Mouse (Mus musculus): Measurements from ENCODE around the gene Dzip1.

Dzip1 gene

DNA sequence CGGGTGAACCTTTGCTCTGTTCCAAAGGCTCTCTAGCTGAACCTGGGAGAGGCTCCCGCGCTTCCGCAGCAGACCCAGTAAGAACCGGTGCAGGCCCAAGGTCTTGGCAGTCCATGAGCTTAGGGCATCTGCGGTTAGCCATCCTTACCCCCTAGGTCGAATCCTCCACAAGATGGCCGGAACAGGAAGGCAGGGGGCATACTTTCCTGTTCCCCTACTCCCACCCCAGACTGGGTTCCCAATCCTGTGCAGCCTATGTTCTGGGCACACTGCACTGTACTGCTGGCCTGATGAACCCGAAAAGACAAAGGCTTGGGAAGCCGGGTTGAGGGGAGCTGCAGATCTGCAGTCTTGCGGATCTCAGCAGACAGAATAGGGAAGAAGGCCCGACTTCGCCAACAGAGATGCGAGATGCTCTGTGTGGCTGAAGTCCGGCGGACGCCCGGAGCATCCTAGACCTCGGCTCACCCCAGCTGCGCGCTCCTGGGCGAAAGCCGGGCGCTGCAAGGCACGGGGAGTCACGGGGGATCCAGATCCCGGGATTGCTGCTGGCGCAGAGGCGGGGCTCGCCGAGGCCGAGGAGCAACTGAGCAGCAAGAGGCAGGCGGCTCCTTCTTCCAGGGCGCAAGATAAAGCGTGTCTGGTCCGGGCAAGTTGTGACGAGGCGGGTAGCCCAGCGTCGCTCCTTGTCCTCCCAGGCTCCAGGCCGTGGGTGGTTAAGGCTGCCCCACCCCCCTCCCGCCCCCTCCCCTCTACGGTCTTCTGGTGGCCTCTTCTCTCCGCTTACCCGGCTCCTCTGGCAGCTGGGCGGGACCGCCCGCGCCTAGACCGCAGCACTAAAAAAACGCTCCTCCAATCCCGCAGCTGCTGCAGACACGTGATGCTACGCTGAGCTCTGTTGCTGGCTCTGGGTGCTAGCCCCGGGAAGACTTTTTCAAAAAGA lies at the start of gene Dzip1:
Gene Dzip1 (minus strand): TSS at position 788 of the 943 bp plus-strand sequence.
- peak; percentile 77 for DNase-seq

DNA sequence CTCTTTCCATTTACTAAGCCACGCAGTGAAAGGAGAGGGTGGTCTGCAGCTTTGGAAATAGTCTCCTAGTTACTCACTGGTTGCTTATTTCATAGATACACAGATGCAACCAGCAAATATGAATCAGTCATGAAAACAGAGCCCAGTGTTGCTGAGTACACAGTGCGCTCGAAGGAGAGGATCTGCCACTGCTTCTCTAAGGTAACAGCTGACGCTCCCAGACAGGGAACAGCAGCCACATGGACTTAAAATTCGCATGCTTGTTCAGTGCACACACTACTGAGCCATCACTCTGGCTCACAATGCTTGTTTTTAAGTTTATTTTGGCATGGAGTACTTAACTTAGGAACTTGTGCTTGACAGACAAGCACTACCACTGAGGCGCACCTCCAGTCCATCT lies 47.0 kb upstream of the Dzip1 start:
- DNase-seq, result no peak

DNA sequence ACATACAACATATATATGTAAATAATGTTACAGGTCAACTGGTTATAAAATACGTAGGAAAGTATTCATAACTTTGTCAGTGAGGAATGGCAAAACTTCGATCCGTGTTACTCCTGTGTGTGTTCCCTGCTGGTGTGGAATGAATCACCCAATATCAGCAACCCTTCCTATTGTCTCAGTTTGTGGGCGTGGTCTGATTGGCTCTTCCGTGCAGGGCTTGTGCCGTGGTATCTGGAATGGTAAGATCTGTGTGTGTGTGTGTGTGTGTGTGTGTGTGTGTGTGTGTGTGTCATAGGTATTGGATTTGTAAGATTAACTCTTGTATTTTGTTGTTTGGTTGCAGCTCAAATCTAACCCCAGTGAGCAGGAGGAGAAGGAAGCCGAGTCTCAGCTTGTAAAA lies 42.4 kb upstream of the Dzip1 start:
- DNase-seq, result no peak

DNA sequence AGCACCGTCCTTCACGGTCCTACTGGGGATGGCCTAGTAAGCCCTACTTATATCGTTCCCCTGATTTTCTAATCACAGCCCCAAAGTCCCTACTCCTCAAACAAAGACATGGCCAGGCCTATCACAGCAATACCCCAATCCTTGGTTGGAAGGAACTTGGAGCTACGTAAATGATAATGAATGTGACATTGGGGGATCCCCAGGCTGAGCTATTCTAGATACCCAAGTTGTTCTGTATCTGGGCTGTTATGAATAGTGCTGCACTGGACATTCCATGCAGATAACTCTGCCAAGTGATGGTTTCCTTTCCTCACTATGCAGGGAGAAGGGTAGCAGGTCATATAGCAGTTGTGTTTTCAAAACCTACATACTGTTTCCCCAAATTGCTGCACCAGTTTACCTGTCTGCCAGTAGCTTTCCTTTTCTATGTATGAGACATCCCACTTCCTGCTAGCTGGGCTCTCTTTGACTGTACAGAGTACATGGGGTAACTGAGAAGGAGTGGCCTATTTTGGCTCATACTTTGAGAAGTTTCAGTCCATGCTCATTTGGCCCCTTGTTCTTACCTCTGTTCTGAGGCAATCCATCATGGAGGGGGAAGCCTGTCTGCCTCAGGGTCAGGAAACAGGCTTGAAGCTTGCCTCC lies 40.2 kb upstream of the Dzip1 start:
- DNase-seq, result no peak

DNA sequence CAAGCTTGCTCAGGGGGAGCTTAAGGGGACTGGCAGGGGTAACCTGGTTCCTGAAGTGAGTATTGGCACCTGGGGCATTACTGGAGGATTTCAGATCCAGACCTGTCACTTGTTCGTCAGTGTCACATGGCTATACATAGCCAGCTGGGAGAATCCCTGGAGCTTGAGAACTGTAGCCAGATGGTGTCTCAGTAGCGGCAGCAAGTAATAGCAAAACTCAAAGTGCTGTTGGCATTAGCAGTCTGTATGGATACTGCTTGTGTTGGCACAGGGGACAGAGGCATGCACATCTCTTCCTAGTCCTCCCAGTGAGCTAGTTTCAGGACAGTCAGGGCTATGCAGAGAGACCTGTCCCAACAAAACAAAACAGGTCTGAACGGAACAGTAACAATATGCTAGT lies 32.8 kb upstream of the Dzip1 start:
- no peak for DNase-seq

DNA sequence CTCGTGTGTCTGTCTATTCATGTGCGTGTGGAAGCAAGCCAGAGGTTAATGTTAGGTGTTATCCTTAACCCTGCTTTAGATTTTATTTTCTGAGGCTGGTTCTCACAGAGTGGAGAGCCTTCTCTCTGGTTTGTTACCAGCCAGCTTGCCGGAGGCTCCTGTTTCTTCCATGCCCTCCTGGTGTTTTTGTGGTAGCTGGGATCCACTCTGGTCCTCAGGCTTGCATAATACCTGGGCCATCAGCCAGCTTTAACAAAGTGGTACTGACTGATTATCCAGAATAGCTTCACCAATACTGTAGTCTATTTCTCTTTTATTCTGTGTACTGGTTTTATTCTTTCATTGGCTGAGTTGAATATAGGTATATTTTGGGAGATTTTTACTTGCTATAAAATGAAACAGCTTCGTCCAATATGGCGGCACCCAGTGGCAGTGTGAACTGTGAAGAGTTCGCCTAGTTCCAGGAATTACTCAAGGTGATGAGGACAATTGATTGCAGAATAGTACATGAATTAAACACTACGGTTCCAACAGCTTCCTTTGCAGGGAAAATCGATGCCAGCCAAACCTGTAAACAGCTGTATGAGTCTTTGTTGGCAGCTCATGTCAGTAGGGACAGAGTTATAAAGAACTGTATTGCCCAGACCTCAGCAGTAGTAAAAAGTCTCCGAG lies 26.8 kb upstream of the Dzip1 start:
- no peak for DNase-seq

DNA sequence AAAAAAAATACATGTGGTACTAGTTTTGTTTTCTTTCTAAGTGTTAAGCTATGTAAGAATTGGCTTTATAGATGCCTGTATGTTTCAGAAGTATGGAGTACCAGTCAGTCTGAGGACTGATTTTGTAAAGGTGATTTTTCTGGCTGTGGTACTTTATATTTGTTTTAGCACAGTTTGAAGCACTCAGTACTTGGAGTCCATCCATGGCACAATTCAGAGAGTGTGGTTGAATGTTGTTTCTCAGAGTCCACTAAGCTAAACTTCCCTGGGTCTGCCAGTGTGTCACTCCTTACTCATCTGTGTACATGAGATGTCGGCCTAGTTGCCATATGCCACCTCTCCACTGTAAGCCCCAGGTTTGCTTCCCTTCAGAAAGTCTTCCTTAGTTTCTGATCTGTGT lies 23.6 kb upstream of the Dzip1 start:
- no peak for DNase-seq

DNA sequence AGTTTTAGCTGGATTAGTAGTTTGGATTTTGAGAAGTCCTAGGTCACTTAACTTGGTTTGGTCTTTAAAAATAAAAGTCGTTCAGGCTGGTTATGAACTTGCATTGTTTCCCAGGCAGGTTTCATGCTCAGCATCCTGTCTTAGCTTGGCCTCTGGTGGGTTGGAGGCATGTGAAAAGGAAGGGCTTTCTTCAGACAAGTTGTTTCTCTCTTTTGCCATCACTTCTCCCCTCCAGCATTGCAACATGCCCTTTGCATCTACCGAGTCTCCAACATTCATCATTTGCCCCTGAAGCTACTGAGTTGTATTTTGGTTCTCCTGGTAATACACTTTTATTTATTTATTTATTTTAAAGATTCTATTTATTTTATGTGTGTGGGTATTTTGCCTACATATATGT lies 19.4 kb upstream of the Dzip1 start:
- DNase-seq, result no peak

DNA sequence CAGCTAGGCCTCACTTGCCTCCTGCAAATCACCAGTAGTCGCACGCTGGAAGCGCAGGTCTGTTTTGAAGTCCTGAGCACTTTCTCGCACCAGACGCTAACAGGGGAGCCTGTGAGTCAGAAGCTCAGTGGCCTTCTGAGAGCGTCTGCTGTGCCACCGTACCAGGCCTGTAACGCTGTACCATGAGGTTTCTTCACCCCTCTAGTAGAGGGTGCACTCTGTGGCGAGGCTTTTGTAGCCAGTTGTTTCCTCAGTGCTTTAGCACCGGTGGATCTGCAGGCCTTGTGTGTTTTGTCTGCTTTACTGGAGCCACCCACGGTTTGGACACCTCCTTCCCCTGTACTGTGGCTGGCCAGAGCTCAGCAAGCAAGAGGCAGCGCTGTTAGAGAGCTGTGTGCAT lies 16.8 kb upstream of the Dzip1 start:
- no peak for DNase-seq

DNA sequence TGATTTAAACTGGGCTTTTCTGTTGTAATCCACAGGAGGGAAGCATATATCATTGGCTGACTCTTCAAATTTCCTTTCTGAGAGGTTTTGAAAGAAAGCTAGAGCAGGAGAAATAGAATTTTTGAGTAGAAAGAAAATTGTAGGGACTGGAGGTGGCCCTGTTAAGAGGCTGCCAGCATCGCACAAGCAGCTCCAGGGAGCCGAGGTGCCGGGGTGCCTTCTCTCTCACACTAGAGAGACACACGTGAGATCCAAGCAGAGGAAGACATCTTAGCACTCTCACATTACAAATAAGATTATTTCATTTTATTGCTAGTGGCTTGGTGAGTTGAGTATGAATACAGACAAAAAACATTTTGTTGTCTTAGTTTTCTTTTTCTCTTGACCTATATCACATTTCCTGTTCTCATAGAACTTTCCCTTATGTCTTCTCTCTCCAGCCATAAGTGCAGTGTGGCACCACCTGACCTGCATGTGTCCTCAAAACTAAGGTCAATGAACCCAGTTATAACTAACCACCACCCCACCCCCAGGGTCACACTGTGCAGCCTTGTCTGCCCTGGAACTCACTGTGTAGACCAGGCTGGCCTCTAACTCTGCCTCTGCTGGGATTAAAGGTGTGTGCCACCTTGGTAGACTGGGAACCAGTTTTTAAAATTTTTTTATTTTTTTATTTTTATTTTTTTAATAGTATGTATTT lies 15.7 kb upstream of the Dzip1 start:
- no peak for DNase-seq

DNA sequence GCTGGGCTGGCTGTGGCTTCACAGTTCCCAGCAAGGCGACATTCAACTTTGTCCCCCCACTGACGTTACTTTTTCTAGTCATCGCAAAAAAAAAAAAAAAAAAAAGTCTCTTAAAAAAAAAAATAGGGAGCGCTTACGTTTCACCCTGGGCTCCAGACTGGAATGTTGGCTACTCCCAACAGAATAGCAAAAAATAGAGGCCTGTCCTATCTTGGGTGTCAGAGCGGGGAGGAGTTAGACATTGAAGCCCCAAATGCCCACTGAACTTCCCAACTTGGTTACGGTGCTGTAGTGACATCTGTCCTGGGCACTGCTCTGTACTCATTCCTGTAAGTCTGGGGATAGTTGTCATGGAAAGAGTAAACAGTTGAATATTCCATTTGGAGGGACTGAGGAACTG lies 13.3 kb upstream of the Dzip1 start:
- no peak for DNase-seq

DNA sequence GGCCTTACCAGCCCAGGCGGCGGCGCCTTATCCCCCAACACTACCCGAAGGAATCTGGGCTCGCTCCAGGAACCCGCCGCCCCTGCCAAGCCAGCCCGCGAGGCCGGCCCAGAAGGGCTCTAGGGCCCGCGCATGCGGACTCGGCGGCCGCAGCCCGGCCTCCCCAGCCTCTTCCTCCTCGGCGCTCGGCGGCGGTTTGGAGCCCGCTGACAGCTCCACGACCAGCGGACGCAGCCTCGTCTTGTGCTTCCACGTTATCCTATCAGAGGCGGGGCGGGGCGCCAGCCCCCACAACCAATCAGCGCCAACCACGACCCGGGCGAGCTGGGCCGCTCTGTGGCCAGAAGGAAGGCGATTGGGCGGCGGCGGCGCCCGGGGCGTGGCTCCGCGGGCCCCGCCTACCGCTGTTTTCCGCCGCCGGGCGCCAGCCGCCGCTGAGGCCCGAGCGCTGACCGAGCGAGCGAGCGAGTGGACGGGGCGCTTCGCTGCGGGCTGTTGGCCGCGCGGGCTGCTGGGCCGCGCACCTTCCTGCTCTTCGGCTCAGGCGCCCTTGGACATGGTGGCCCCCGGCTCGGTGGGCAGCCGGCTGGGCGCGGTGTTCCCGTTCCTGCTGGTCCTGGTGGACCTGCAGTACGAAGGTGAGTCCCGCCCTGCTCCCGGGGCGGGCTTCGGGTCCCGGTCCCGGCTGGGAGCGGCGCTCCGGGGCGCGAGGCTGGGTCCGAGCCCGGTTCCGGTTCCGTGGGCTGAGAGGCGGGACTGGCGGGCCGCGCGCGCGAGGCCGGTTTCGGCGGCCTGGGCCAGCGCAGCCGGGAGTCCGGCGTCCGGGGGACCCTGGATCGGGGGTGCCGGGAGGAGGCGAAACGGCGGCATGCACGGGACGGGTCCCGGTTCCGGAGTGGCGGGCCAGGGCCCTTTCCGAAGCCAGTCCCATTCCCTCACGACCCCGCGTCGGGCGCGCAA lies 12.6 kb upstream of the Dzip1 start, which contains the start of gene Dnajc3:
Gene Dnajc3 (plus strand): TSS at position 444 of the 960 bp plus-strand sequence.
- DNase-seq, result peak; percentile 99

DNA sequence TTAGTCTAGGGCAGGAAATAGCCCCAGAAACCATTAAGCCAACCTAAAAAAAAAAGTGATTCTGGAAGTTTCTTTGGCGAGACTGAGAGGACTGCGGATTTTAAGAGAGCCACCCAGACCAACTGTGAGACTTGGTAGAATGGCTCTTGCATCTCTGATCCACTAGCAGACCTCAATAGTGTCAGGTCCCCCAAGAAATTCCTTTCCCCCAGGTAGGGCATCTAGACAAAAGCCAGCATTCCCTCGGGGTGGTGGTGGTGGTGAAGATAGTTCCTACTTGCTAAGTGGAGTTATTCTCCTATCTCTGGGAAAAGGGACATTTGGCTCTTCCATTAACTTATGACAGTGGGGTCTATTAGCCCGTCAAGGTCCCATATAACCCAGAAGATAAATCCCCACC lies 11.7 kb upstream of the Dzip1 start:
- DNase-seq, result no peak

DNA sequence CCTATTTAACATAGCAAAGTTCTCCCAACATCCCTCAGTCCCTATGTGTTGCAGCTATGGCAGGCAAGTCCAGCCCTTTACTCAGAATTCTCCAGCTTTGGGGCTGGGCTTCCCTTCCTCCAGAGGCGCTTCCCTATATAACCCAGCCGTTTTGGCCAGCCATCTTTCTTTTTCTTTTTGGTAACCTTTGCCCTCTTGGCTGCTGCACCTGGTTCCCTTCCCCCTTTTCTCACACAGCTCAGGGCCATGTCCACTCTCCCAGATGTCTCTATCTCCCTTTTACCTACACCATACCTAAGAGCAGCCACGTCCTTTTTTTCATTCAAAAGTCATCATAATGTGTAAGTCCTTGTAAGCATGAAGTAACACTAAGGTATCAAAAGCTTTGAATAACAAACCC lies 11.0 kb upstream of the Dzip1 start:
- no peak for DNase-seq

DNA sequence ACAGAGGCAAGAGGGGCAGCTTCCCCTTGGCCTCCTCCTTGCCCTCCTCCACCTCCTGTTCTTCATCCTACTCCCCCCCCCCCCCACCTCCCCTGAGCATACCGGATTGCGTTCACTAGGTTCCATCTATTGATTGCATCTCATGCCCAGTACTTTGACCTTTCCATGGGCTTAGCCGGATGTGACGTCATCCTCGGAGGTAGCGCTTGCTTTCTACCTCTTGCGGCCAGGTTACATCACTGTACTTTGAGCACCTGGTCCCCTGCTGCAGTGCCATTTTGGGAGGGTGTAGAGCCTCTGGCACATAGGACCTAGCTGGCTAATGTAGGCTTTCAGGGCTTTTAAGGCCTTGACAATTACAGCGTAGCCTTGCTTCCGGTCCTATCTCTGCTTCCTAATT lies 9.4 kb upstream of the Dzip1 start:
- DNase-seq, result no peak

DNA sequence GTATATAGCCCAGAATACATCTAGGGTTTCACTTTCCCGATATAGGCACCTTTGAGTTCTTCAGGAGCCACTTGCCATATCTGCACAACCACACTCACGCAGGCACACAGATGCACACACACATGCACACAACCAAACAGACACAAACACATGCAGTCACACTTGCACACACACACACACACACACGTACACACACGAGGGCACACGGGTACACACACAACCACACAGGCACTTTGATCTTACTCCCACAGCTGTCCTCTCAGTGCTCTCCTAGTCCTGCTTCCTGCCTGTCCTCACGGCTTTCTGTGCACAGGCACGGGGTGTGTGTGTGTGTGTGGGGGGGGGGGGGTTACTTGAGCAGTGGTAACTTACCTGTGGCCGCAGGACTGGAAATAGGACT lies 7.7 kb upstream of the Dzip1 start:
- DNase-seq, result no peak

DNA sequence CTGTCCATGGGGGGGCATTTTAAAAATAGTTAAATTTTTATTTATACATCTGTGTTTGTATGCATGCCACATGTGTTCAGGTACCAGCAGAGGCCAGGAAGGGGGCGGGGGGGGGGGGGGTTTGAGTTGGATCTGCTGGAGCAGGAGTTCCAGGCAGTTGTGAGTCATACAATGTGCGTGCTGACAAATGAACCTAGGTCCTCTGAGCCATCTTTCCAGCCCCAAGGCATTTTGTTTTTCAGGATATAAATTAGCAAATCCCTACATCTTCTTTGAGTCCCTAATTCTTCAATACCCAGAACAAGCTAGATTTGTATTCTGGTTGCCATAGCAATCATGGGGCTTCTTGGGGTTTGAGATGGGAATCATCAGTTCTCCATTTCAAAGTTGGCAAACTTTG lies 5.9 kb upstream of the Dzip1 start:
- DNase-seq, result no peak

DNA sequence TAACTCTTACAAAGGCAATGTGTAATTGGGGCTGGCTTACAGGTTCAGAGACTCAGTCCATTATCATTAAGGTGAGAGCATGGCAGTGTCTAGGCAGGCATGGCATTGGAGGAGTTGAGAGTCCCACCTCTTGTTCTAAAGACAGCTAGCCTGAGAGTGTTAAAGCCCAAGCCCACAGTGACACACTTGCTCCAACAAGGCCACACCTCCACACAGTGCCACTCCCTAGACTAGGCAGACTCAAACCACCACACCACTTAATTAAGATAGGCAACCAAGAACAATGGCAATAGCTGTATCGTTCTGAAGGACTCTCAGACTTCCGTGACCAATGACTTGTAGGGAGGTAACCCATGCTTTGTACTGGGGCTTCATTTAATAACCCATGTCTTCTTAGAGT lies 5.5 kb upstream of the Dzip1 start:
- no peak for DNase-seq

DNA sequence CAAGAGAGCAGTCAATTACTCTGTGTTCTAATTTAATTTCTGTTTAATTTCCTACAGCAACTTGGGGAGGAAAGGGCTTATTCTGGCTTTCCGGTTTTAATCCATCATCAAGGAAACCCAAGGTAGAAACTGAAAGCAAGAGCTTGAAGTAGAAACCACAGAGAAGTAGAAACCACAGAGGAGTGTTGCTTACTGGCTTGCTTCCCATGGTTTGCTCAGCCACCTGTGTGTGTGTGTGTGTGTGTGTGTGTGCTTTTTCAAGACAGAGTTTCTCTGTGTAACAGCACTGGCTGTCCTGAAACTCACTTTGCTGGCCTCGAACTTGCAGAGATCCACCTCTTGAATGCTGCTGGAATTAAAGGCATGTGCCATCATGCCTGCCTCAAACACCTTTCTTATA lies 4.5 kb upstream of the Dzip1 start:
- DNase-seq, result no peak

DNA sequence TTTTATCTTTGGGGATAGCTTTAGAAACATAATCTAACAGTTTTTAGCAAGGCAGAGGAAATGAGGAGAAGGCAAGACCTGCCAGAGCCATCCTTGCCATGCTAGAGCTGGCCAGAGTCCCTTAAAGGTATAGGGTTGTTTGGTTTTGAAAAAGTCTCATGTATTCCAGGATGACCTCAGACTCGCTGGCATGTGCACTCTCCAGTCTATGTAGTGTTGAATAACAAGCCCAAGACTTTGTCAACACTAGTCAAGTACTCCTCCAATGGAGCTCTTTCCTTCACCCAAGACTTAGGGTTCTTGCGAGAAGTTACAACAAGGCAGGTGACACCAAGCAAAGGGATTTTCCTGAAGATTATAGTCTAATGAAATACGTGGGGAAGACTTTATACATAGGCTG lies 3.3 kb upstream of the Dzip1 start:
- DNase-seq, result no peak

DNA sequence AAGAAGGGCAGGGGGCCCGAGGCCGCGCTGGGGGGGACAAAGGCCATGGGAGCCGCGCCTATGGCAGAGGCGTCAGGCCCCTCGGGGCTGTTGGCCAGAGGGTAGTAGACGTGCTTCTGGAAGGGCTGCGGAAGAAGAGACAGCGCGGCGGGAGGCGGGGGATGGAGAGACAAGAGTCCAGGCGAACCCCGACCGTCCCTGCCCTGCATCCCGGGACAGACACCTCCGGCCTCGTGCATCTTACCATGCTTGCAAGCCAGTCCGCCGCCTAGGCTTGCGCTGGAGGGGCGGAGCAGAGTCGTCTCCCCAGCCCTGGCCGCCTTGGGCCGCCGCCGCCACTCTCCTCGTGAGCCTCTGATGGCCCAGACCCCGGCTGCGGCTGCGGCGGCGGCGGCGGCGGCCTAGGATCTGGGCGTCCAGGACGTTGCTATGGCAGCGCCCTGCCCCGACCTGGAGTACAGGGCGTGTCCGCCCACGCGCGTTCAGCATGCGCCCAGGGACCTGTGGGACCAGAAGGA lies 2.5 kb downstream of the Dzip1 start:
- DNase-seq, result peak; percentile 29

DNA sequence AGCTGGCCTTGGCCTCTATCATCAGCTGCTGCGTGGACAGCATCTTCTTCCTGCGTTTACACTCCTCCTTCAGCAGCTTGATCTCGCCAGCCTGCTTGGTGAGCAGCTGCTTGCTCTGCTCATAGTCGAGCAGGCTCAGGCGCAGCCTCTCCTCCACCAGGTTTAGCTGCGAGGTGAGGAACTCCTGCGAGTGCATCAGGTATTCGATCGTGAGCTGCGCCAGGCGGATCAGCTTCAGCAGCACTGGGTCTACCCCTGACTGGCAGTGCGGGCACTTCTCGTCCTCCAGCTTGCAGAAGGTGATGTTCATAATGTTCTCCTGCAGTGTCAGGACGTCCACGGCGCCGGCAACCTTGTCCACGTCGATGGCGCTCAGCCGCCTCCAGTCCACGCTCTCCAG lies 3.0 kb downstream of the Dzip1 start:
- no peak for DNase-seq
